Mouse (Mus musculus) lung, postnatal 4 days (tissue): ENCODE results near the gene Bpifa6.
A peak's percentile ranks its signal among the peaks of the same experiment; 100 is the strongest.
"Not testable (repeated sequence)": the region's sequence is repeated elsewhere in the genome, so short reads cannot be mapped to it uniquely, and the experiment has no call there.

Experiments
- DNase-seq, 2 experiments: peaks; one replicate each; pipeline ENCODE4 v3.0.0; 2021

The Bpifa6 gene

DNA sequence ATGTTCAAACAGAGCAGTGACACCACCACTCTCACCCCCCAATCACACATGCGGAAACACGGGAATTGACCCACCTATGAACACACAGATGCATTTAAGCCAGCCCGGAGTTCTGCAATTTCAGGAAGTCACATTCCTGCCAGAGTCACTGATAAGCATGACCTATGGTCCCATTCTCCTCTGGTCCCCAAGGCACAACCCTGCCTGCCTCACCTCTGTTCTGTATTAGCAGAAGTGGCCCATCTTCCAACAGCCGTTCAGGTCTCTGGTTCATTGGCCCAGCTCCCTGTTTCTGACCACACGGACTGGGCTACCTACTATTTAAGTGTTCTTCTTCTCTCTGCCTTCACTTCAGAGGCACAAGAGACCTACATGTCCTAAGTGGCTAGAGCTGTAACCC, at the start of gene Bpifa6:
Bpifa6 (plus strand) TSS at position 364 of the 400 bp plus-strand sequence.
- no peak for DNase-seq

DNA sequence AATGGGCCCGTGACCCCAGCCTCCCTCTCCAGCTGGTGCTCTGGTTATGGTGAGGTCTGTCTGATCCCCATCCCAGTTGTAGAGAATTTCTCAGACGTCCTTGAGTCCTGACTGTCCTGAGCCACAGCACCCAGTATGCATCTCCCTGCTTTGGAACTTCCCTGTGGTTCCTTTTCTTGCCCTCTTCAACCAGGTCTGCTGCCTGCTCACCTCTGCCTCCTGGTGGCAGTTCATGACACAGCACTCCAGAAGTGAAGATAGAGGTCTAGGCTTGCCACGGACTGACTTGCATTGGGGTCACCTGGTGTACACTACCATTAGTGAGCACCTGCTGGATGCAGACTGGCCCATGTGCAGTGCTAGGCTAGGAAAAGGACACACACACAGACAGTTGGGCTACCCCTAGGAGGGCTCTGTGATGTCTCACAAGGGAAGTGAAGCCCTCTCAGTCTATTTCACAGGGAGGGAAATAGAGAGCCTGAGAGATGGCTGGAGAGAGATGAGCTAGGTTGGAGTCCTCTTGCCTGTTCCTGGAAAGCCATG, 44.8 kb upstream of the Bpifa6 start:
- peak; percentile 27 to 60 for DNase-seq

DNA sequence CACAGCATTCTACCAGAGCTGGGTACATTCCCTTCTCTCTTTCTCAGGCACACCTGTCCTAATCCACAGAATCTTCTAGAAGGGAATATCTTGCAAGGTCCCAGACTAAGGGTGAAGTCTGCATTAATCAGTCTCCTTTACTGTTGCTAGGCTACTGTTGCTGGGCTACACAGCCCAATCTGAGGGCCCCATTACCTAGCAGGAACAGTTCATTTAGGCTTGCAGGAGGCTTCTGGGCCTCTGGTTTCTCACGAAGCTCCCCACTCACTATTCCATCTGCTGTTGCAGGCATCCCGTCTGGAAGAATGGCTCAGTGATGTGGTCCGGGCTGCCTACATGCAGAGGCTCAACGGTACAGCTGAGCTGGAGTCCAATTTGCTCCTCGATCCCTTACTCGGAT, 43.6 kb upstream of the Bpifa6 start:
- no peak for DNase-seq

DNA sequence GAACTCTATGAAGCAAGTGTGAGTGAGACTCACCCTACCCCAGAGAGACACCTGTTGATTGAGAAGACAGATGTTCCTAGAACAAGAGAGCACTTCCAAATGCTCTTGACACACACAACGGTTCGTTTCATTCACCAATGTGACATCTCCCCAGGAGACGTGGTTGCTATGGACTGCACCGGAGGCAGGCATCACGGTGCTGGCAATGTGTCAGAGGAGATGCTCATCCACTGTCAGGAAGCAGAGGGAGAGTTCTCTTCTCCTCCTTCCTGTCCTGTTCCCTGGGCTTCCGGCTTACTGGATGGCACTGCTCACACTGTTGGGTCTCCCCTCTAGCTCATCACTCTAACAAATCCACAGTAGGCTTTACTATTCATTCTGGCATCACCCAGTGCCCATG, 41.4 kb upstream of the Bpifa6 start:
- DNase-seq: no peak

DNA sequence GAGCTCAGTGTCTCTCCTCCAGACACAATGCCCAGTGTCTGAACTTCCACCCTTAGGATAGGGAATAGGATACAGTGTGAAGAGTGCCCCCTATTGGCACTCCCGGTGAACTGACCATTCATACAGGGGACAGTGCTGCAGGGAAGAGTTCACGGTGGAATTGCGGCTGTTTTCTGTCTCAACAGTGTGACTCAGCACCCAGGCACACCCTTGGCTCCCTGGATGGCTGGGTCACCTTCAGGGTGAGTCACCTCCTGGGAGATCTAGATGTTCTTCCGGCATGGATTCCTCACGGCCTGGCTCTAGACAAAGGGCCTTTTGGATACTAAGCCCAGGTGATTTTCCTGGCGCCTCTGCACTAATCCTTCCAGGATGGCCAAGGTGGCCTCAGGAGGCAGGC, 39.4 kb upstream of the Bpifa6 start:
- no peak for DNase-seq

DNA sequence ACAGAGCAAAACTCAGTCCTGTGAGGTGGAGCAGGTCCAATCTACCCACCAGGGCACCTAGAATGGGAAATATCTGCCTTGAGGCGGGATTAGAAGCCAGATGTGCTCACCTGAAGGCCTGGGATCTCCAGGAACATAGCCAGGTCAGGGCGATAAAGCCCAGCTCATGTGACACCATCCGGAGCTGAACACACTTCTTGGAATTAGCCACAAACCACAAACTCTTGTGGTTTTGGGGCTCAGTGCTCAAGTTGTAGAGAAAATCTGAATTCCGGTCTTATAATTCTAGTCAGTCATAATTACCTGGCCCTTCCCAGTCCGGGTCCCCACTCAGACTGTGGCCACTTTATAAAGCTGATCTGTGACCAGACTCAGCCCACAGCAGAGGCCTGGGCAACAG, 36.9 kb upstream of the Bpifa6 start, which contains the start of gene Bpifb4:
Bpifb4 (plus strand) TSS at position 370 of the 400 bp plus-strand sequence.
- DNase-seq: no peak

DNA sequence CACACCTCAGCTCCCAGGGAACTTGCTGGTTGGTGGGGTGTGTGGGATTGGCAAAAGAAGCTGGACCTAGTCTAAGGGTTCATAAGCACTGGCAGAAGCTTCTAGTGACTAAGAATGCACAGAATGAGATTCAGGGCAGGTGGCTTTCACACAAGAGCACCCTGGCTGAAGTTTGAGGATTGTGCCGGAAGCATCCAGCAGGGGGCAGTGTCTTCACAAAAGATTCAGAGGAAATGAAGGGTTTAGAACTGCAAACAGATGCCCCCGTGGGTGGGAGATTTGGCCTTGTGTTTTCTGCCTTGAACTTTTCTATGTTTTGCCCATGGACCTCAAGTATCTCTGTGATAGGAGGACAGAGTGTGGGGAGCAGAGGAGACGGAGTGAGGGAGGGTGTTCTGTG, 31.2 kb upstream of the Bpifa6 start:
- peak in 1 of 2 experiments; percentile 41 for DNase-seq

DNA sequence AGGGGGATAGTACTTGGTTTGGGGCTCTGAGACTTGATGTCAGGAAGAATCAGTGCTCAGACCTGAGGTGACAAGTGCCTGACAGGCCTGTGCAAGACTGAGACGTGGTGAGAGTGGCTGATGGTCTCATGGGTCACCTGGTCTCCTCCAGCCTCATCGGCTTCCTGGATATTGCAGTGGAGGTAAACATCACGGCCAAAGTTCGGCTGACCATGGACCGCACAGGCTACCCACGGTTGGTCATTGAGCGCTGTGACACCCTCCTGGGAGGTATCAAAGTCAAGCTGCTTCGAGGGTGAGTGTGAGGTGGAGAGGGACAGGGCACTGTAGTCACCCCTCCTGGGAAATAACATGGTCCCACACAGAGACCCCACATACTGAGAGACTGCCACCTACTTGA, 30.2 kb upstream of the Bpifa6 start:
- no peak for DNase-seq

DNA sequence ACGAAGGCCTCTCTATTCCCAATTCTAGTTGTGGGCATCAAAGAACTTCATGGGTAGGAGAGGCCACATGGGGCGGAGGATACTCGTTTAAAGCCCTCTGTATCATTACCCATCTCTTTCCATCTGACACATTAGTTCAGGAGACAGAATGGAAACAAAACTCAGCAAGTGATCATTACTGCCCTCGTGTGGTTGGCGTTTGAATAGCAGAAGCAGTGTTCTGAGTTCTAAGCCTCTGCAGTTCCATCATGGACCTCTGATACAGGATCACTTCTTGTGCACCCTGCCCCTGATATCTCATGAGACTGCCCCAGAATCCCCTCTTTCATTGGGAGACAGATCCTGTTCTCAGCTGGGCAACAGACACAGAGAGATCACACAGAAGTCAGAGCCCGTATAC, 21.8 kb upstream of the Bpifa6 start:
- DNase-seq: peak in 1 of 2 experiments; percentile 51

DNA sequence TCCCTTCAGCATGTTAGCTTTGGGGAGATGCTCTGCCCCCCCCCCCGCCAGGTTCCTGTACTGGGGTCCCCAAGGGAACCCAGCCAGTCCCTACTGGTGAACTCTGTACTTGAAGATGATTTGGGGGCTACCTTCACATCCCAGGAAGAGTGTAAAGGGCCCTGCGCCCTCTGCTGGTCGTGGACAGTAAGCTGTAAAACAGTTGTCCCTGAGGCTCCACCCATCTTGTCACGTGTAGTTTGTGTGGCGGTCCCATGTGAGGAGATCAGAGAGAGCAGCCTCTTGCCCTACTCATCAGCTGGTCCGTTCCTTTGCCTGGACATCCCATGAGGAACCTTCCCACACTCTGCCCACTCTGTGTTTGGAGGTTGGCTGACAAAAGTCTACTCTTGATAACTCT, 20.9 kb upstream of the Bpifa6 start:
- DNase-seq: peak in 1 of 2 experiments; percentile 35

DNA sequence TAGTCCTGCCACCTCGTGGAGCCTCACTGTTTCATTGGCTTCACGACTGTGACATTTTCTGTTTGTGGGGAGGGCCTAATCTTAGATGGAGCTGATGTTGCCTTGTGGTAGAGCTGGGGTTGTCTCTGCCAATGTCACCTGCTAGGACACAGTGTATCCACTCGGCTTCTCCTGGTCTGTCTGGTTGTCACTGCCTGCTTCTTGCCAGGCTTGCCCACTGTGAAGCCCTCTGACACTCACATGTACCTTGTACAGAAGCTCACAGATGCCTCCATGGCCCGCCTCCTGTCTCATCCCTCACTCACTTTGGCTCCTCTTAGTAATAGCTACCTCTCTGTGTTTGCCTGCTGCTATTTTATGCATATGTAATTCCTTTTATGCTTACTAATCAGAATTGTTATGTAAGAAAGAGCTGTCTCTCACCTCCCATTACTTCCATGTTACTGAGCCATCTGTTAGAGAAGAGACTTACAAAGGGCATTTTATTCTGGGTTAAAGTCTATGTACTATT, 11.9 kb upstream of the Bpifa6 start:
- no peak for DNase-seq

DNA sequence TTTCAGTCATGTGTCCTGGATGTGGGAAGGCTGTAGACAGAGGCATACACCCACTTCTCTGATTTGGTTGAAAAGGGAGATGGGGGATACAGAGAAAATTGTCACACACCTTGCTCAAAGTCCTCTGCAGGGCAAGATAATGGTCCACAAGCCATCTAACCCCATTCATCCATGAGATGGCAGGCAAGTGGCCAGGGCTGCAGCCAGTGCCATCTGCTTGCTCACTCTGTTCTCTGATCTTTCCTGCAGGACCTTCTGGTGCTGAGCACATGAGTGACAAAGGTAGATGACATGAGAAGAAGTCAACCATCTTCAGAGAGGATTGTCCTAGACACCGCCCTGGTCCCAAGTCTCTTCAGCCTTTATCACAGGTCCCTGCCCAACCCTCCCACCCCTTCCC, 11.4 kb upstream of the Bpifa6 start:
- DNase-seq: no peak

DNA sequence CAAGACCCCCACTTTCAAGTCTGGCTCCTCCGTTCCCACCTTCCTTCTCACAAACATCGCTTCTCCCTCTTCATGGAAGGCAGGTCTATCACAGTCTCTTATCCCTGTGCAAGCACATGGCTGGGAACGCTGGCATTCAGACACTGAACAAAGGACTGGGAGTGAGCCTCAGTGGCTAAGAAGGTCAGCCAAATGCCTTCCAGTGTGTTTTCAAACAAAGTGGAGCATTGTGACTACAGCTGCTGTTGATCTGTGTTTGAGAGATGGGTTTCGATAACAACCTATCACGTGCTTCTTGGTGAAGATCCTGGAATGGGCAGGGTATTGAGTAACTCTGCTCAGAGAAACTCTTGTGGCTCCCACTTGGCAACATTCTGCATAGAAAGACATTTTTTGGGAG, 4.5 kb upstream of the Bpifa6 start:
- DNase-seq: no peak

DNA sequence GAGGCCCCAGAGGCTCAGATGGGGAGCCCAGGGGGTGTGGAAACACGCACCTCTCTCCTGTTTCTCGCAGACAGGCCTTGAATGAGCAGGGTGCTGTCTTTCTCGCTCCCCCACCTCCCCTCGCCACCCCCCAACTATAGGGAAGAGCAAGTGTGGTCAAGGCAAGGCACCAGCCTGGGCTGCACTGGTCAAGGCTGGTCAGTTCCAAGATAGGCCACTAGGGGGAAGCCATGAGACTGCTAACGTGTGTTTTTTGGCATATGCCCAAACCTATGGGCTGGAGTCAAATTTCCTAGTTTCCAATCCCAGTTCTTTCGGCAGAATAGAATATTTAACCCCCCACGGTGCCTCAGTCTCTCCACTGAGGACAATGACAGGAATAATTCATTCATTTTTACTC, 21.0 kb downstream of the Bpifa6 start:
- peak; percentile 59 to 83 for DNase-seq

DNA sequence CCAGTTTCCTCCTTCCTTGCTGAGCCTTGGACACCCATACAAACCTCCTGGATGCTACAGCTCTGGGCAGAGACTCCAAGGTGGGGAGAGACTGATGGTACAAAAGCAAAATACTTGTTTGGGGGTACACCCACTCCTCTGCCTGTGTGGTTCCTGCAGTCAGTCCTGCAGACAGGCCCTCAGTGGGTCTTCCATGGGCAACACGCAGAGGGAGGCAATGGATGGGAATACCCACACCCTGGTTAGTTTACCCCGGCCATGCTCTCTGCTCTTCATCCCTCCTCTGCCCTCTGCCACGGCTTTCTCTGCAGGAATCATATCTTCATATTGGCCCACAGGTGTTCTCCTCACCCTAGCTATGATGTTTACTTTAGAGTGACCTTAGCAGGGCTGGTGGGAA, 25.8 kb downstream of the Bpifa6 start:
- no peak for DNase-seq

DNA sequence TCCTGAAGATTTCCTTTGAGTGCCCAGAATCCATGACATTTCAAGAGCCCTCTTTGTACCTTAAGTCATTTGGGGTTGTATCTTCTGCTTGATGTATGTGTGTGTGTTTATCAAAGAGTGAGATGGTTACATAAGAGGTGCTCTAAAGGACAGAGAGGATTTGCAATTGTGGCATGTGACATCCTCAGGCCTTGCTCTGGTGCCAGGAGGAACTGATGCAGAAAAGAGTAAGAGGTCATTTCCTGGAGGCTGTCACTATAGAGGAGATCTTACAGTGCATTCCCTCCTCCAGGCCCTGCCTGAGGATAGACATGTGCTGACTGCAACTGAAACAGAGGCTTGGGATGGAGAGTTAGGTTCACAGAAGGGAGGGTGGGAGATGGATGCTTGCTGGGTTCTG, 26.3 kb downstream of the Bpifa6 start:
- DNase-seq: no peak

DNA sequence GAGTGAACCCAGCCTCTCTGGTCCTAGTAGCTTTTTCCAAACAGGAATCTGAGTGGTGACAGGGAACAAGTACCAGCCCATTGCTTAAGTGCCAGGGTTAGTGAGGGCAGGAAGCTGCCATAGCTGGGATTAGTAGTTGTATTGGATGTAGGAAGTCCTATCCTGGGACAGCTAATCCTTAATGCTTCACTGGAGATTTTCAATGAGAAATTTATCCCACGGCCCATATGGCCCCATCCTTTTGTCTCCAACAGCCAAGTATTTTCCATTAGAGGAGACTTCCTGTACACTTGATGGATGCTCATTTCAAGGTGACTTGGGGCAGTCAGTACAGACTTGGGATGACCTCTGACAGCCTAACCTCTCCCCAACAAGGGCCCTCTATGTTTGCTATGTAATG, 29.7 kb downstream of the Bpifa6 start:
- no peak for DNase-seq

DNA sequence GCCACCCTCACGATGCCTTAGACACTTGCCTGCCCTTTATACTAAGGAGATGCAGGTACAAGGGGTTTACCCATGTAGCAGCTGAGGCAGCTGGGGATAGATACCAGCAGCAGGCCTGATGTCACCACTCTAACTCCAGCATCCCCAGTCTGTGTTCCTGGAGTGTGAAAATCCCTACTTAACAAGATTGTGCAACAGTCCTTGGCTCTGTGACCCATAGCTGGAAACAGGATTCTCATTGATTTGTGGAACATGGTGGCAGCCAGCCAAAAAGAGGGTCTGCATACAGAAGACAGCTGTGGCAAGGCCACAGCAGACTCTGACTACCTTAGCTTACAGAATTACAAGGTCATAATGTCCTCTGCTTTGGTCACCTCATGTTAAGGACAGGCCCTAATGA, 30.3 kb downstream of the Bpifa6 start:
- DNase-seq: no peak

DNA sequence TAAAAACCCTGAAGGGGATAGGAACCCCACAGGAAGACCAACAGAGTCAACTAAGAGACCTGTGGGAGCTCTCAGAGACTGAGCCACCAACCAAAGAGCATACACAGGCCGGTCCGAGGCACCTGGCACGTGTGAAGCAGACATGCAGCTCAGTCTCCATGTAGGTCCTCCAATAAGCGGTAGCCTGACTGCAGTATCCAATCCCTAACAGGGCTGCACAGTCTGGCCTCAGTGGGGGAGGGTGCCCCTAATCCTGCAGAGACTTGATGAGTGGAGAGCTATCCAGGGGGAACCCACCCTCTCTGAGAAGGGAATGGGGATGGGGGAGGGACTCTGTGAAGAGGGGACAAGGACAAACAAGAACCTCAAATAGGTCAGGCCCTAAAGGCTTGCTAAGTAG, 31.0 kb downstream of the Bpifa6 start:
- DNase-seq: no peak

DNA sequence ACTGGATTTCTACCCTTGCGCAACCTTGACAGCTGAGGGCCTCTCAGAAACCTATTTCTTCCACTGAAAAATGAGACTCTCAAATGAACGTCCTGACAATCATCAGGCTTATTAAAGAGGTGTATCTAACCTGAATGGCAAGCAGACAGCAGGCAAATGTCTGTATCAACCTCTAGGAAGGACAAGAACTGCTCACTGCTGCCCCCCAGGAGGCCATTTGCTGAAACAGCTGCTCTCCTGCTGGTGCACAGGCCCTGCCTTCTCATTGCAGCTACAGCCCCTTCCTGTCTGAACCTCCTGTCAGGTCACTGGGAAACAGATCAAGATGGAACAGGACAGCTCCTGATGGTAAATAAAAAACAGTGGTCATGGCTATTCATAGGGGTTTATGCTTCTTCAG, 31.6 kb downstream of the Bpifa6 start:
- DNase-seq: no peak

DNA sequence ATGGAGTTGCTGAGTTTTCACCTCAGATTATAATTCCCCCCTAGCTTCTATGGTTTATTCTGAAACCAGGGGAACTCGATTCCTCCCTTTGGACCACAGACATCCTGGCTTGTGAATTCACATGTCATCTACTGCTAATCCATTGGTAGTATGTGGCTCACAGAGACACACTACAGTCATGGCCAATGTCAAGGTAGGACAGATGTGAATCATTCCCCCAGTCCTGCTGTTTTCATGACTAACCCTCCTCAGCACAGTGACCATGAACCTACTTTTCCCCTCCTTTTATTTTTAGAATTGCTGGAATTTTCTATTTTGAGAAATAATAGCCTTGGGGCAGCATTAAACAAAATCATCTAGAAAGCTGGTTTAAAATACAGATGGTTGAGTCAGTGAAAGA, 32.6 kb downstream of the Bpifa6 start:
- DNase-seq: no peak

DNA sequence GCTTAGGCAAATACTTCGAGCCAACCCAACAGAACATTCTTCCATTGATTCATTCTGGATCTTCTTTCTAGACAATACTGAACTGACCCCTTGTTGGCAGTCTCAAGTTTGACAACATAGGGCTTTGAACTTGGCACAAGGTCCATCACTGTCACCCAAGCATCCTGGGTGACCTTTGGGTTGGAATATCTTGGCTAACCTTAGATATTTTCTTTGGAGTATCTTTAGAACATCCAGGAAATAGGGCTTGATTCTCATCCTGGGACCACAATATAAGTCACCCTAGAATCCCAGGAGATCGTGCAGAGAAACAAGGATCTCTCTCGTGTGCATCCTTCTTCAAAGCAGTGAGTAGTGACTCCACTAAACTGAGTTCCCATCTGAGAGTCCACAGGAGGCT, 33.2 kb downstream of the Bpifa6 start, which contains the start of gene Bpifa2:
Bpifa2 (plus strand) TSS at position 301 of the 400 bp plus-strand sequence.
- DNase-seq: no peak

DNA sequence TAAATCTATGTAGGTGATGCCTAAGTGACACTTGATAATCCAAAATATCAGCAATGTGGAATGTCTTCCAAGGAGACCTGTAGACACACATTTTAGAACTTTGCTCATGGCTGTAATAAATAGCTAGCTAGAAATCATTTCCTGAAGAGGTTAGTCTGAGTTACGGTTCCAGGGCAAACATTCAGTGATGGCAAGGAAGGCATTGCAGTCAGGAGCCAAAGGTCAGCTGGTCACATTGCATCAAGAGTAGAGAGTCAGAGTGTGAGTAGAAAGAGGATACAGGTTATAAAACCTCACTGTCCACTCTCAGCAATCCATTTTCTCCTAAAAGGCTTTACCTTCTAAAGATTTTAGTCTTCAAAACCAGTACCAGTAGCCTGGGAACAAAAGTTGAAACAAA, 43.2 kb downstream of the Bpifa6 start:
- DNase-seq: no peak

DNA sequence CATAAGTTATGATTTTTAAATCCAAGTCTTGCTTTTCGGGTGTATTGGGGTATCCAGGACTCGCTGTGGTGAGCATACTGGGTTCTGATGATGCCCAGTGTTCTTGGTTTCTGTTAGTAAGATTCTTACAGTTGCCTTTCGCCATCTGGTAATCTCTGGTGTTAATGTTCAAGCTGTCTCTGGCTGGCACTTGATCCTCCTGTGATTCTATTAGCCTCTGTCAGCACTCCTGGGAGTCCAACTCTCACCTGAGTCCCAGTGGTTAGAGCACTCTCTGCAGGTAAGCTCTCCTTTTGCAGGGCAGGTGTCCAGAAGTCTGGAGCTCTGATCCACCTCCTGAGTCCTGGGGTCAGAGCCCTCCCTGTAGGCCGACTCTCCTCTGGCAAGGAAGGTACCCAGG, 49.9 kb downstream of the Bpifa6 start:
- DNase-seq: not testable (repeated sequence)

DNA sequence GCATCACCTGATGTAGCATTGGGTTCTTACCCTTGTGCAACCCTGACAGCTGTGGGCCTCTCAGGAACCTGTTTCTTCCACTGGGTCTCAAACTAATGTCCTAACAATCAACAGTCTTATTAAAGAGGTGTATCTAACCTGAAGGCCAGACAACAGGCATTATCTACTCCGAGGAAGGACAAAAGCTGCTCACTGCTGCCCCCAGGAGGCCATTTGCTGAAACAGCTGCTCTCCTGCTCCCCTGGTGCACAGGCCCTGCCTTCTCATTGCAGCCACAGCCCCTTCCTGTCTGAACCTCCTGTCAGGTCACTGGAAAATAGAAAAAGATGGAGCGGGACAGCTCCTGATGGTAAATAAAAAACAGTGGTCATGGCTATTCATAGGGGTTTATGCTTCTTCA, 64.2 kb downstream of the Bpifa6 start:
- peak; percentile 17 to 25 for DNase-seq
